Mouse (Mus musculus): ENCODE results near the gene Ttc22. TPM values are rescaled to one million over a fixed set of nuclear protein-coding genes. Genes with fewer than 3 reads are reported as not detected.

Gene Ttc22
- polyA plus RNA-seq, 1 experiment, result 1.3 TPM

DNA sequence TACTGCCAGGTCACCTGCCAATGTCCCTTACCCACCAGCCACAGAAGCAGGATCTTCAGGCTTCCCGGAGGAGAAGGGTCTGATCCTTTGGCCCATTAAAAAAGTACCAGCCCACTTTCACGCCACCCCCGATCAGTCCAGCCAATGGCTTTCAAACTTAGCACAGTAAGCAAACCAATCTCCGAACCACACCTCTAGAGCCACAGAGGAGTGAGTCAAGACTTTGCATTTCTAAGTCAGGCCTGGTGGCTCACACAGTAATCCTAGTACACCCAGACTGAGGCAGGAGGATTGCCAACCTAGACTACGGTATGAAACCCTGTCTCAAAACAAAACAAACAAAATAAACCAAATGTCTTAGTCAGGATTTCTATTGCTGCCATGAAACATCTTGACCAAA, 7.1 kb downstream of the Ttc22 start:
- no peak overlapping the region for H3K27ac ChIP-seq (ENCODE audit: insufficient read depth, low read length)

DNA sequence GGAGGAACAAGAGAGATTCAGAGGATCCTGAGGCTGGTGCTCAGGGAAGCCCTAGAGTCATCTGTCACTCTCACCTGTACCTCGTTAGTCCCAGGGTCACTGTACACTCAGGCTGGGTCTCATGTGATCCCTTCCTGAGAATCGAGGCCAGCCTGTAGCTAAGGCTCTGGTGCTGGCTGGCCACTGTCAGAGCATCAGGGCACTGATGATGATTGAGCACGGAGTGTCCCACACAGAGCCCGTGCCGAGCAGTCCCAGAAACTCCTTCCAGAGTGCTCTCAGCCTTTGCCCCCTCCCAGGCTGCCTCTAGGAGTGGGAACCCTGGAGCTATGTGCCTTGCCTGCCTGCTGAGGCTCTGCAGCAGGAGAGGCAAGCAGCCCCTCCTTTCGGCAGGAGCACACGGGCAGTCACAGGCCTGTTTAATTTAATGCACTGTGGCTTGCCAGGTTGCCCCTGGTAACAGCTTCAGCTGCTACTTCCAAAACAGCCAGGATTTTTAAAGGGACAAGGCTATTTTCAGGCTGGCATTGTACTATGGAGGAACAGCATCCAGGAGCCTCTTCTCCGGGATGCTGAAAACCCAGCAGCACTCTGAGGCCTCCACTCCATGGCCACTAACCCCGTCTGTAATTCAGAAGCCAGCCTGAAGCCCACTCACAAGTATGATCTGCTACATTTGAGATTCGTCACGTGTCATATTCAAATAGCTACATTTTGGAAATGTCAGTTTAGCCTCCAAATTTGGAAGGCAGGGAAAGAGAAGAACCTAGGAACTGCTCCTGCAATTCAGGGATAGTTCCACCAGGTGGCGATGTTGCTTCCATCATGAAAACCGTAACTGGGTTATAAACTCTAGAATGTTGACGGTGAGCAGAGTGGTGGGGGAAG, 8.3 kb downstream of the Ttc22 start:
- H3K27ac ChIP-seq (ENCODE audit: insufficient read depth, low read length), result peak overlapping the region; percentile 62
- peaks cover 13% of the 10 kb centered on the region for H3K4me1 ChIP-seq (ENCODE audit: control insufficient read depth, insufficient read depth, low read length)
- peak; percentile 78; the same call in 1 of the 2 replicates for TF ChIP-seq POLR2A (IDR thresholded peaks at IDR 0.05; ENCODE audit: extremely low read depth, insufficient read depth, low read length)
- peak; percentile 73 for TF ChIP-seq CTCF (IDR thresholded peaks at IDR 0.05; ENCODE audit: extremely low read depth, insufficient read depth, low read length)
- H3K4me3 ChIP-seq (ENCODE audit: insufficient read depth, low read length), result no peak overlapping the region

More for the DNA sequence above, 7.1 kb downstream of the Ttc22 start:
- Histone ChIP-seq H3K4me3 (ENCODE audit: insufficient read depth, low read length) (no peak overlapping the region), H3K4me1 (ENCODE audit: control insufficient read depth, insufficient read depth, low read length) (peaks cover 10% of the 10 kb centered on the region)
- TF ChIP-seq POLR2A (IDR thresholded peaks at IDR 0.05; ENCODE audit: extremely low read depth, insufficient read depth, low read length) (no peak), CTCF (IDR thresholded peaks at IDR 0.05; ENCODE audit: extremely low read depth, insufficient read depth, low read length) (no peak)

DNA sequence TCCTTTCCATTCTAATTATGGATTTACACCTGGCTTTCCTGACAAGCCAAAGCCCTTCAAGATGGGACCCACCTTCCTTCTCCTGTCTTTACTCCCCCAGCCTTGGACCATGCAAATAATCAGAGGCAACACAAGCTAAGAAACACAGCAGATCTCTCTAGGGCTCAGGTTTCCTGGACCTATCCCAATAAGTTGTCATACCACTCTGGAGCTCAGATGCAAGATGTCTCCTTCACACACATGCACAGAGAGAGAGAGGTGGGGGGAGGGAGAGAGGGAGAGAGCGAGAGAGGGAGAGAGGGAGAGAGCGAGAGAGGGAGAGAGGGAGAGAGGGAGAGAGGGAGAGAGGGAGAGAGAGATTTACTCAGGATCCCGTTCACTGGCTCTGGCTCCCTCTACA, 10.1 kb downstream of the Ttc22 start:
- TF ChIP-seq POLR2A (IDR thresholded peaks at IDR 0.05; ENCODE audit: extremely low read depth, insufficient read depth, low read length) (no peak), CTCF (IDR thresholded peaks at IDR 0.05; ENCODE audit: extremely low read depth, insufficient read depth, low read length) (no peak)

DNA sequence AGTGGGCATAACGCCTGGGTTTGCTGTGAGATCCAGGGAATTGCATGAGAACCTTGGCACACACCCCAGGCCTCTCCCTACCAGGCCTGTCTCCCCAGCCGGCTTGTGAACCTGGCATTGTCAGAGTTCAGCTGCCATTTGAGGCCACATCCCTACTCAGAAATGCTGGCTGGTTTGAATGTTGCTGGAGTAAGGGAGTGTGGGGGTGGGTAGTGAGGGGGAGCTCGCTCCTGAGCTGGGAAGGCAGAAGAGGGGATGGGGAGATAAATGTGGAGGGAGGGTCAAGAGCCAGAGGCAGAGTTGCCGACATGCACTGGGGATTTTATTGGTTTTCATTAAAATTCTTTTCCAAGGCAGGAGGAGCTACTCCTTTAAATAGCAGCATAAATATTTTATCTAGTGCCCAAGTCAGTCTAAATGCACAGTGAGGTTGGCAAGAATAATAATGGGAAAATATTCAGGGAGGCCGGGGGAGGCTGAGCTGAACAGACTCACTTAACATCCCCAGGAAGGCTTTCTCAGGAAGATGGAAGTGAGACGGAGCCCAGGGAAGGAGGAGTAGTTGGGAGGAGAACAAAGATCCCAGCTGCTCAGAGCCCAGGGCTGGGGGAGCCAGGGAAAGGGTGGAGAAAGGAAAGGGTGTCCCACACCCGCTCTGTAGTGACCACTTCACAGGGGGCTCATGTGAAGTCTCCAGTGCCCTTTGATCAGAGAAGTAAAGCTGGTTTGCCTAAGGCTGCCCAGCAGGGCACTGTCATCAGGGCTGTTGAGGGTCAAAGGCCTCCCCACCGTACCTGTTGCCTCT, 11.3 kb downstream of the Ttc22 start:
- Histone ChIP-seq H3K4me1 (ENCODE audit: control insufficient read depth, insufficient read depth, low read length) (peaks cover 9% of the 10 kb centered on the region), H3K4me3 (ENCODE audit: insufficient read depth, low read length) (no peak overlapping the region), H3K27ac (ENCODE audit: insufficient read depth, low read length) (peak overlapping the region; percentile 18)
- no peak for TF ChIP-seq POLR2A (IDR thresholded peaks at IDR 0.05; ENCODE audit: extremely low read depth, insufficient read depth, low read length)
- no peak for TF ChIP-seq CTCF (IDR thresholded peaks at IDR 0.05; ENCODE audit: extremely low read depth, insufficient read depth, low read length)

More for the DNA sequence above, 10.1 kb downstream of the Ttc22 start:
- Histone ChIP-seq H3K4me1 (ENCODE audit: control insufficient read depth, insufficient read depth, low read length) (peaks cover 11% of the 10 kb centered on the region), H3K4me3 (ENCODE audit: insufficient read depth, low read length) (no peak overlapping the region), H3K27ac (ENCODE audit: insufficient read depth, low read length) (peak overlapping the region; percentile 40; the same call in 1 of the 2 replicates)

DNA sequence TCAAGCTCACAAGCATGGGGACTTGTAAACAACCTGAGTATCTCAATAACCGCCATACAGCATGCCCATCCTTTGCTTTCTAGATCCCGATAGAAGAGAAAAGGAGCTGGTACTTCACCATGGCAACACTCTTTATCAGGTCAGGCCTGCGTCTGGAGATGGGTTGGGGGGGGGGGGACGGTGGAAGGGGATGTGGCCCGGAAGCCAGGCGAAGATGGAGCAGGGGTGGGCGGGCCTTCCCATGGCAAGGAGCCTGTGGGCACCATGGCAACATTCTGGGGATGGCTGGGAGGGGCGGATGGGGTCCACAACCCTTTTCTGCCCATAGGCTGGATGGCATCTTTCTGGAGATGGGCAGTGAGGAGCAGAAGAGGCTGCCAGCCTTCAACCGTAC, 11.9 kb downstream of the Ttc22 start:
- no peak overlapping the region for H3K4me3 ChIP-seq (ENCODE audit: insufficient read depth, low read length)
- TF ChIP-seq POLR2A (IDR thresholded peaks at IDR 0.05; ENCODE audit: extremely low read depth, insufficient read depth, low read length) (no peak), CTCF (IDR thresholded peaks at IDR 0.05; ENCODE audit: extremely low read depth, insufficient read depth, low read length) (no peak)
- H3K4me1 ChIP-seq (ENCODE audit: control insufficient read depth, insufficient read depth, low read length), result peaks cover 9% of the 10 kb centered on the region
- H3K27ac ChIP-seq (ENCODE audit: insufficient read depth, low read length), result peak overlapping the region; percentile 18; the same call in 1 of the 2 replicates

DNA sequence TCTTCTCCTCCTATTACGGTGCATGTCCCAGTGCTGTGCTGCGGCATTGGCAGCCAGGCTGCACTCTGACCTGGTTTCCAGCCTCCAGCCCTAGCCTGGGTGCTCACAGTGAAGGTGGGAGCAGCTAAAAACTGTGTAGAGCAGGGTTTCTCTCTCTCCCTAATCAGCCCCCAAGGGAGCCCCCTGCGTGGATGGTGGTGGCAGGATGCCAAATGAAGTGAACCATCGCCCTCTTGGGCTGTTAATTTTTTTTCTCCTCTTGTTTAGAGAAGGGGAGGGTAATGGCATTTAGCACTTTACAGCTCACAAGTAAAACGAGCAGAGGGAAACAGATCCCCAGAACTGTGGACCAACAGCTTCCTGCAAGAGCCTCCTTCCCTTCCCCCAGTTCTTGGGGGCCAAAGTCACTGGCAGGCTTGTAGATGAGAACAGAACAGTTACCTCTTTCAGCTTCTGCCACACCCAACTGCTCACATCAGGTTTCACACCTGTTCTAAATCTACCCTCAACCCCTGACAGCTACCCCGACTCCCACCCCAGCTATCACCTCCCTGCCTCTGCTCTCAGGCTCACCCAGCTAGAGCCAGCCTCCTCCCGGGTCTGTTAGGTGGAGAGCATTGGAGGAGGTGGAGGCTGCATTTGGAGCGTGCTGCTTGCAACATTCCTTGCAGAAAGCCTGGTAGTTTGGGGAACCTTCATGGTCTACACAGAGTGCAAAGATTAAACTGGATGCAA, 21.4 kb downstream of the Ttc22 start:
- H3K27ac ChIP-seq (ENCODE audit: insufficient read depth, low read length), result no peak overlapping the region
- TF ChIP-seq CTCF (IDR thresholded peaks at IDR 0.05; ENCODE audit: extremely low read depth, insufficient read depth, low read length), result no peak
- TF ChIP-seq POLR2A (IDR thresholded peaks at IDR 0.05; ENCODE audit: extremely low read depth, insufficient read depth, low read length), result no peak
- H3K4me1 ChIP-seq (ENCODE audit: control insufficient read depth, insufficient read depth, low read length), result no peaks in the 10 kb centered on the region
- no peak overlapping the region for H3K4me3 ChIP-seq (ENCODE audit: insufficient read depth, low read length)

DNA sequence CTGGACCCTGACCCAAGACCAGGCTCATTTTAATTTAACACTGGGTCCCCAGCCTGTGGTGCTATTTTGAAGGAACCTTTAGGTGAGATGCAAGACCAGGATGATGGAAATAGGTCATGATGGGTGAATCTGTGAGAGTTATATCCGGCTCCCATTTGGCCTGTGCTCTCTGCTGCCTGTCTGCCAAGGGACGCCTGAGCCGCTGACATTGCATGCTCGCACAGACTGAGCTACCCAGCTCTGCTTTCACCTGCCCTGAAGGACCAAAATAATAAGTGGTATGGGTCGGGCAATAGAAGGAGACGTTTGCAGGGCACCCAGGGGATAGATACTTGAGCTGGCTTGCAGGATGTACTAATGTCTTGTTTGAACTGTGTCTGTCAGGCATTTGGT, 22.0 kb downstream of the Ttc22 start:
- Histone ChIP-seq H3K4me3 (ENCODE audit: insufficient read depth, low read length) (no peak overlapping the region), H3K4me1 (ENCODE audit: control insufficient read depth, insufficient read depth, low read length) (no peaks in the 10 kb centered on the region), H3K27ac (ENCODE audit: insufficient read depth, low read length) (no peak overlapping the region)
- TF ChIP-seq POLR2A (IDR thresholded peaks at IDR 0.05; ENCODE audit: extremely low read depth, insufficient read depth, low read length) (no peak), CTCF (IDR thresholded peaks at IDR 0.05; ENCODE audit: extremely low read depth, insufficient read depth, low read length) (no peak)

DNA sequence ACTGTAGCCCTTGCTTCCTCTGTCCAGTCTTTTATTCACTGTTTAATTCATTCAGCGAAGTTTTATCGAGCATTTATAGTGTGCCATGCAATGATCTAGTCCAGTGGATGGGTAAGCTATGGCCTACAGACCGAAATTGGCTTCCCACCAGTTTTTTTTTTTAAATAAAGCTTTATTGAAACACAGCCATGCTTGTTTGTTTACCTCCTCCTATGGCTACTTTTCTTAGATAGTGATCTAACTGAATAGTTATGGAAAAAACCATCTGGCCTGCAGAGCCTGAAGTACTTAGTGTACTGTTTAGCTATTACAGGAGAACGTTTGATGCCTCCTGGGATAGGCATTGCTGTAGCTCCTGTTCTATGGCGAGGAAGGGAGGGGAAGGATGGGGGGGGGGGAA, 23.6 kb downstream of the Ttc22 start:
- Histone ChIP-seq H3K4me1 (ENCODE audit: control insufficient read depth, insufficient read depth, low read length) (no peaks in the 10 kb centered on the region), H3K27ac (ENCODE audit: insufficient read depth, low read length) (no peak overlapping the region), H3K4me3 (ENCODE audit: insufficient read depth, low read length) (no peak overlapping the region)
- TF ChIP-seq CTCF (IDR thresholded peaks at IDR 0.05; ENCODE audit: extremely low read depth, insufficient read depth, low read length) (no peak), POLR2A (IDR thresholded peaks at IDR 0.05; ENCODE audit: extremely low read depth, insufficient read depth, low read length) (no peak)

DNA sequence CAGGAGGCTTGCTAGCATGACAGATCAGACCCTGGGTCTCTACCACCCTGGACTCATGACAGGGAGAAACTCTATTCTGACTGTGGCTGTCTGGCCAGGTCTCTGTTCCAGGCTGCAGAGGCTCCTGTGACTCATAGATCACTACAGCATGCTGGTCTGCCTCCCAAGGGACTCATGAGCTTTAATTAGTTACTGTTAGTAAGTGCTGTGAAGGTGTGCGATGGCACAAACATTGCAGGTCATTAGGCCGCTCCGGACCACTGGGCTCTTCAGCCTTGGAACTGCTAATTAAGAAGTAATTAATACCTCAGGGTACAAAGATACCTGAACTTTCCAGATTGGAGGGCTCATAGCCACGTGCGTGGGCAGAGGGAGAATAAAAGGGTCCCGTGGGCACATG, 24.9 kb downstream of the Ttc22 start:
- Histone ChIP-seq H3K27ac (ENCODE audit: insufficient read depth, low read length) (no peak overlapping the region), H3K4me3 (ENCODE audit: insufficient read depth, low read length) (no peak overlapping the region), H3K4me1 (ENCODE audit: control insufficient read depth, insufficient read depth, low read length) (peaks cover 3% of the 10 kb centered on the region)
- TF ChIP-seq CTCF (IDR thresholded peaks at IDR 0.05; ENCODE audit: extremely low read depth, insufficient read depth, low read length) (no peak), POLR2A (IDR thresholded peaks at IDR 0.05; ENCODE audit: extremely low read depth, insufficient read depth, low read length) (no peak)

All from cortical plate, adult 2 months (tissue).